Mouse (Mus musculus) gastrocnemius, postnatal 10 days (tissue): ENCODE measurements at regions not wholly inside any gene's neighbourhood (a gene's known extent, or its start where the extent isn't known, plus 50 kb on each side); places are given as distances from the start of the nearest gene placed in this dataset.
"Not testable (repeated sequence)": the region's sequence is repeated elsewhere in the genome, so short reads cannot be mapped to it uniquely, and the experiment has no call there.

Experiments
- DNase-seq: peaks from one replicate; pipeline ENCODE4 v3.0.0; 2021; ENCODE audit warnings: mixed read lengths

- DNase-seq: no peak
These were observed 354.0 kb upstream of the B3galt2 start for GRCm38 (mm10) chr1:143286274-143286967.

- DNase-seq: no peak
These were observed 353.0 kb upstream of the B3galt2 start for GRCm38 (mm10) chr1:143287448-143287847.

GRCm38 (mm10) chr1:143296555-143296954 lies 343.9 kb upstream of the B3galt2 start:
- no peak for DNase-seq

GRCm38 (mm10) chr1:143307379-143307778 lies 333.1 kb upstream of the B3galt2 start:
- no peak for DNase-seq

- no peak for DNase-seq
These were observed 322.1 kb upstream of the B3galt2 start for GRCm38 (mm10) chr1:143318381-143318780.

GRCm38 (mm10) chr1:143319568-143319967 lies 320.9 kb upstream of the B3galt2 start:
- DNase-seq: no peak

GRCm38 (mm10) chr1:143351388-143351787 lies 289.1 kb upstream of the B3galt2 start:
- no peak for DNase-seq

- DNase-seq: not testable (repeated sequence)
These were observed 280.2 kb upstream of the B3galt2 start for GRCm38 (mm10) chr1:143360256-143360655.

- no peak for DNase-seq
These were observed 248.6 kb upstream of the B3galt2 start for GRCm38 (mm10) chr1:143391851-143392250.
